Mouse (Mus musculus): Measurements from ENCODE around the gene Trim65.

GRCm38 (mm10) chr11:116083096-116083672 is 47.7 kb downstream of the Trim65 start:
- no peak for TF ChIP-seq CTCF (IDR thresholded peaks at IDR 0.05; ENCODE audit: insufficient read depth, low read length)
- no peak for TF ChIP-seq POLR2A (IDR thresholded peaks at IDR 0.05; ENCODE audit: borderline replicate concordance, extremely low read depth, low read depth, low read length)

Data from lung, adult 2 months (tissue).